11 mouse cellular contexts compared by ENCODE assay signal in genomic region chr8:122656056-122656999, GRCm38 (mm10). TPM values are rescaled to one million over a fixed set of nuclear protein-coding genes. Genes with fewer than 3 reads are reported as not detected.
A peak's percentile ranks its signal among the peaks of the same experiment; 100 is the strongest.
DNase-seq lines count a peak whose midpoint lies in the region.
"Had no signal": no experiment of that assay in that cellular context is flagged by ENCODE, and none has a peak within 500 bp of the region (broad histone marks: within the 10 kb centered on the region; RNA-seq: fewer than 3 reads in every experiment).

No protein-coding gene starts in this region.

- DNase-seq in ovary, postnatal 36 days (ENCODE audit: low spot score), result peak; percentile 73
- no peak for DNase-seq in ovary, postnatal 14 days (ENCODE audit: low spot score)
- DNase-seq in heart, adult 9 months (ENCODE audit: low spot score in 2 of 2), result peak; percentile 73 to 89
- peak; percentile 37 to 38 for DNase-seq in kidney, postnatal 4 days
- DNase-seq in testis, postnatal 14 days (ENCODE audit: low spot score), result peak; percentile 84
- no peak for DNase-seq in frontal cortex, adult 2 months (ENCODE audit: extremely low spot score in 1 of 2, low spot score in 1 of 2)
- no peak for DNase-seq in thymus, postnatal 10 days (ENCODE audit: low spot score in 2 of 2)
- no peak for DNase-seq in urinary bladder, postnatal 25 days (ENCODE audit: low spot score)

RNA-seq across cellular contexts. Expression of gene Pabpn1l, which starts 33.8 kb away (rescaled TPM):
- polyA plus RNA-seq in frontal cortex, adult 2 months (2012; rRNA removed), result not detected in 2 replicates
- polyA plus RNA-seq: hindbrain, embryonic 14.5 days; limb, embryonic 15.5 days; neural tube, embryonic 14.5 days had no signal

RNA-seq across cellular contexts. Expression of gene Cbfa2t3, which starts 42.6 kb away (rescaled TPM):
- polyA plus RNA-seq in frontal cortex, adult 2 months (2012; rRNA removed), result 7.7 and 8.6 TPM in 2 replicates

RNA-seq across cellular contexts. Expression of gene Trappc2l, which starts 44.9 kb away (rescaled TPM):
- polyA plus RNA-seq in frontal cortex, adult 2 months (2012; rRNA removed), result 130 and 153 TPM in 2 replicates

RNA-seq across cellular contexts. Expression of gene Galns, which starts 45.1 kb away (rescaled TPM):
- 9.4 and 9.5 TPM in 2 replicates for polyA plus RNA-seq in frontal cortex, adult 2 months (2012; rRNA removed)

Comparison
In these comparisons a context has a peak if more than half of its experiments do, and no peak if none do; other contexts are left out.
1. DNase-seq: peak in ovary, postnatal 36 days (single experiment), heart, adult 9 months (2 of 2), kidney, postnatal 4 days (2 of 2) and testis, postnatal 14 days (single experiment); none in ovary, postnatal 14 days (single experiment), frontal cortex, adult 2 months (0 of 2), thymus, postnatal 10 days (0 of 2) and urinary bladder, postnatal 25 days (single experiment).